Mouse (Mus musculus): ENCODE measurements around the gene Erg. TPM values are rescaled to one million over a fixed set of nuclear protein-coding genes. Genes with fewer than 3 reads are reported as not detected.

The Erg gene
- polyA plus RNA-seq, 1 experiment = 6.6 TPM

- 27% methylated on average over 1 of the region's 1 CpGs for WGBS
- no peaks in the 10 kb centered on the region for H3K4me1 ChIP-seq (ENCODE audit: control insufficient read depth, insufficient read depth, low read length)
These were observed 195.6 kb downstream of the Erg start for GRCm38 (mm10) chr16:95390787-95391186.

GRCm38 (mm10) chr16:95388811-95389529 is 197.4 kb downstream of the Erg start:
- H3K4me3 ChIP-seq (replicated peaks; ENCODE audit: insufficient read depth, low read depth, low read length) = no peak overlapping the region
- no peak overlapping the region for H3K27ac ChIP-seq (ENCODE audit: insufficient read depth, low read length)
- 91% methylated on average over 4 of the region's 4 CpGs for WGBS
- no peak for TF ChIP-seq CTCF (IDR thresholded peaks at IDR 0.05; ENCODE audit: borderline replicate concordance, insufficient read depth, low read depth, low read length)
- no peak for TF ChIP-seq POLR2A (IDR thresholded peaks at IDR 0.05; ENCODE audit: borderline replicate concordance, insufficient read depth, low read length)
- no peaks in the 10 kb centered on the region for H3K27me3 ChIP-seq (ENCODE audit: control insufficient read depth, insufficient read depth, low read length)
- no peaks in the 10 kb centered on the region for H3K4me1 ChIP-seq (ENCODE audit: control insufficient read depth, insufficient read depth, low read length)
- DNase-seq = no peak

More at GRCm38 (mm10) chr16:95390787-95391186, 195.6 kb downstream of the Erg start:
- H3K4me3 ChIP-seq (replicated peaks; ENCODE audit: insufficient read depth, low read depth, low read length) = no peak overlapping the region
- no peak for DNase-seq
- no peaks in the 10 kb centered on the region for H3K27me3 ChIP-seq (ENCODE audit: control insufficient read depth, insufficient read depth, low read length)
- TF ChIP-seq POLR2A (IDR thresholded peaks at IDR 0.05; ENCODE audit: borderline replicate concordance, insufficient read depth, low read length) (no peak), CTCF (IDR thresholded peaks at IDR 0.05; ENCODE audit: borderline replicate concordance, insufficient read depth, low read depth, low read length) (no peak)
- no peak overlapping the region for H3K27ac ChIP-seq (ENCODE audit: insufficient read depth, low read length)

- WGBS = 95% methylated on average over 5 of the region's 5 CpGs
- no peak overlapping the region for H3K4me3 ChIP-seq (replicated peaks; ENCODE audit: insufficient read depth, low read depth, low read length)
- no peak overlapping the region for H3K27ac ChIP-seq (ENCODE audit: insufficient read depth, low read length)
These were observed 198.1 kb downstream of the Erg start for GRCm38 (mm10) chr16:95388292-95388691.

GRCm38 (mm10) chr16:95387008-95387407 is 199.4 kb downstream of the Erg start:
- no peaks in the 10 kb centered on the region for H3K27me3 ChIP-seq (ENCODE audit: control insufficient read depth, insufficient read depth, low read length)
- H3K27ac ChIP-seq (ENCODE audit: insufficient read depth, low read length) = no peak overlapping the region
- no peaks in the 10 kb centered on the region for H3K4me1 ChIP-seq (ENCODE audit: control insufficient read depth, insufficient read depth, low read length)
- whole genome bisulfite sequencing = 79% methylated on average over 2 of the region's 2 CpGs
- no peak for DNase-seq
- TF ChIP-seq POLR2A (IDR thresholded peaks at IDR 0.05; ENCODE audit: borderline replicate concordance, insufficient read depth, low read length) (no peak), CTCF (IDR thresholded peaks at IDR 0.05; ENCODE audit: borderline replicate concordance, insufficient read depth, low read depth, low read length) (no peak)
- H3K4me3 ChIP-seq (replicated peaks; ENCODE audit: insufficient read depth, low read depth, low read length) = no peak overlapping the region

More at GRCm38 (mm10) chr16:95388292-95388691, 198.1 kb downstream of the Erg start:
- DNase-seq = no peak
- no peaks in the 10 kb centered on the region for H3K4me1 ChIP-seq (ENCODE audit: control insufficient read depth, insufficient read depth, low read length)
- TF ChIP-seq POLR2A (IDR thresholded peaks at IDR 0.05; ENCODE audit: borderline replicate concordance, insufficient read depth, low read length) = no peak
- no peak for TF ChIP-seq CTCF (IDR thresholded peaks at IDR 0.05; ENCODE audit: borderline replicate concordance, insufficient read depth, low read depth, low read length)
- no peaks in the 10 kb centered on the region for H3K27me3 ChIP-seq (ENCODE audit: control insufficient read depth, insufficient read depth, low read length)

GRCm38 (mm10) chr16:95385299-95385973 is 201.0 kb downstream of the Erg start:
- H3K4me1 ChIP-seq (ENCODE audit: control insufficient read depth, insufficient read depth, low read length) = no peaks in the 10 kb centered on the region
- H3K4me3 ChIP-seq (replicated peaks; ENCODE audit: insufficient read depth, low read depth, low read length) = no peak overlapping the region
- TF ChIP-seq CTCF (IDR thresholded peaks at IDR 0.05; ENCODE audit: borderline replicate concordance, insufficient read depth, low read depth, low read length) (no peak), POLR2A (IDR thresholded peaks at IDR 0.05; ENCODE audit: borderline replicate concordance, insufficient read depth, low read length) (no peak)
- no peaks in the 10 kb centered on the region for H3K27me3 ChIP-seq (ENCODE audit: control insufficient read depth, insufficient read depth, low read length)
- 93% methylated on average over 7 of the region's 7 CpGs for WGBS
- no peak overlapping the region for H3K27ac ChIP-seq (ENCODE audit: insufficient read depth, low read length)
- DNase-seq = no peak

GRCm38 (mm10) chr16:95384590-95385148 is 201.7 kb downstream of the Erg start:
- no peak overlapping the region for H3K4me3 ChIP-seq (replicated peaks; ENCODE audit: insufficient read depth, low read depth, low read length)
- 29% methylated on average over 9 of the region's 9 CpGs for WGBS
- TF ChIP-seq POLR2A (IDR thresholded peaks at IDR 0.05; ENCODE audit: borderline replicate concordance, insufficient read depth, low read length) = no peak
- DNase-seq = no peak
- no peaks in the 10 kb centered on the region for H3K4me1 ChIP-seq (ENCODE audit: control insufficient read depth, insufficient read depth, low read length)
- no peak overlapping the region for H3K27ac ChIP-seq (ENCODE audit: insufficient read depth, low read length)
- no peaks in the 10 kb centered on the region for H3K27me3 ChIP-seq (ENCODE audit: control insufficient read depth, insufficient read depth, low read length)

- no peak overlapping the region for H3K4me3 ChIP-seq (replicated peaks; ENCODE audit: insufficient read depth, low read depth, low read length)
- no peaks in the 10 kb centered on the region for H3K27me3 ChIP-seq (ENCODE audit: control insufficient read depth, insufficient read depth, low read length)
- no peaks in the 10 kb centered on the region for H3K4me1 ChIP-seq (ENCODE audit: control insufficient read depth, insufficient read depth, low read length)
- TF ChIP-seq POLR2A (IDR thresholded peaks at IDR 0.05; ENCODE audit: borderline replicate concordance, insufficient read depth, low read length) (no peak), CTCF (IDR thresholded peaks at IDR 0.05; ENCODE audit: borderline replicate concordance, insufficient read depth, low read depth, low read length) (no peak)
- no peak for DNase-seq
- 91% methylated on average over 5 of the region's 5 CpGs for WGBS
- no peak overlapping the region for H3K27ac ChIP-seq (ENCODE audit: insufficient read depth, low read length)
These were observed 204.1 kb downstream of the Erg start for GRCm38 (mm10) chr16:95382251-95382650.

- no peak for DNase-seq
- 77% methylated on average over 7 of the region's 7 CpGs for WGBS
- no peak for TF ChIP-seq CTCF (IDR thresholded peaks at IDR 0.05; ENCODE audit: borderline replicate concordance, insufficient read depth, low read depth, low read length)
- TF ChIP-seq POLR2A (IDR thresholded peaks at IDR 0.05; ENCODE audit: borderline replicate concordance, insufficient read depth, low read length) = no peak
These were observed 209.6 kb downstream of the Erg start for GRCm38 (mm10) chr16:95376834-95377233.

More at GRCm38 (mm10) chr16:95376834-95377233, 209.6 kb downstream of the Erg start:
- H3K4me3 ChIP-seq (replicated peaks; ENCODE audit: insufficient read depth, low read depth, low read length) = no peak overlapping the region
- no peaks in the 10 kb centered on the region for H3K4me1 ChIP-seq (ENCODE audit: control insufficient read depth, insufficient read depth, low read length)
- no peak overlapping the region for H3K27ac ChIP-seq (ENCODE audit: insufficient read depth, low read length)
- no peaks in the 10 kb centered on the region for H3K27me3 ChIP-seq (ENCODE audit: control insufficient read depth, insufficient read depth, low read length)
